Comparison of ENCODE assay signal across 16 mouse cellular contexts in the genomic region with DNA sequence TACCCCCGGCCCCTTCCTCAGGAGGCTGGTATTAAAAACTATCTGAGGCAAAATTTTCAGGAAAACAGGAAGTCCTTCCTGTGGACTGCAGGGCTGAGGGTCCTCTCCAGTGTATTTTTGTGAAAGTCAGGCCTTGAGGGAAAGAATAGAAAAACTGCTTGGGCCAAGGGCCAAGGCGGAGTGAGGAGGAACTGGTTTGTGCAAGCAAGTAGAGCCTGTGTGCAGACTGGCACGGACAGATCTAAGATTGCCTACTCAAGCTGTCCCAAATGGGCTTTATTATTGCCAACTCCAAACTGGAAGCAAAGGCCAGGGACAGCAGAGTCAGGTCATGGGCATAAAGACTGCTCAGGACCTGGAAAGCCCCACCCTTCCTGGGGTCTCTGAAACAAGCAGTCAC.
DNase-seq lines count a peak whose midpoint lies in the region; ATAC-seq lines count a peak whose summit lies in the region.
"Had no signal": no experiment of that assay in that cellular context is flagged by ENCODE, and none has a peak within 500 bp of the region (broad histone marks: within the 10 kb centered on the region; RNA-seq: fewer than 3 reads in every experiment).

No protein-coding gene starts in this region.

- no peak overlapping the region for H3K9ac ChIP-seq in embryonic facial prominence, embryonic 15.5 days
- H3K9ac ChIP-seq: forebrain, embryonic 15.5 days; hindbrain, embryonic 13.5 days had no signal

- H3K27me3 ChIP-seq in embryonic facial prominence, embryonic 15.5 days: no peaks in the 10 kb centered on the region
- no peaks in the 10 kb centered on the region for H3K27me3 ChIP-seq in embryonic facial prominence, embryonic 10.5 days (replicated peaks; ENCODE audit: low read depth, poor library complexity, severe bottlenecking)
- H3K27me3 ChIP-seq: CH12.LX; forebrain, embryonic 15.5 days; hindbrain, embryonic 13.5 days; Patski had no signal

- H3K4me2 ChIP-seq in embryonic facial prominence, embryonic 15.5 days (replicated peaks): no peak overlapping the region
- H3K4me2 ChIP-seq: forebrain, embryonic 15.5 days; hindbrain, embryonic 13.5 days had no signal

- H3K4me3 ChIP-seq in embryonic facial prominence, embryonic 15.5 days (replicated peaks): no peak overlapping the region
- no peak overlapping the region for H3K4me3 ChIP-seq in embryonic facial prominence, embryonic 10.5 days
- no peak overlapping the region for H3K4me3 ChIP-seq in brown adipose tissue, adult 24 weeks (ENCODE audit: insufficient read depth, low read depth, low read length)
- H3K4me3 ChIP-seq: forebrain, embryonic 15.5 days; heart, embryonic 10.5 days; hindbrain, embryonic 13.5 days had no signal

- 82% methylated on average over 3 of the region's 3 CpGs for WGBS in embryonic facial prominence, embryonic 15.5 days
- WGBS in embryonic facial prominence, embryonic 10.5 days: 89% methylated on average over 3 of the region's 3 CpGs

- ATAC-seq in embryonic facial prominence, embryonic 15.5 days (ENCODE audit: insufficient number of reproducible peaks, low FRiP score, low TSS enrichment, low read depth): 0 out of 2 replicates have a peak, but pooled peaks have one; percentile 19
- ATAC-seq: activated CD4-positive, CD25-positive, alpha-beta regulatory T cell, adult 4 months; forebrain, embryonic 15.5 days; hindbrain, postnatal 0 days; Patski had no signal

- no peaks in the 10 kb centered on the region for H3K9me3 ChIP-seq in embryonic facial prominence, embryonic 15.5 days (replicated peaks)
- no peaks in the 10 kb centered on the region for H3K9me3 ChIP-seq in embryonic facial prominence, embryonic 10.5 days
- H3K9me3 ChIP-seq: forebrain, embryonic 15.5 days; heart, embryonic 10.5 days; hindbrain, embryonic 13.5 days had no signal

- no peaks in the 10 kb centered on the region for H3K36me3 ChIP-seq in embryonic facial prominence, embryonic 15.5 days
- no peaks in the 10 kb centered on the region for H3K36me3 ChIP-seq in embryonic facial prominence, embryonic 10.5 days (replicated peaks)
- H3K36me3 ChIP-seq: forebrain, embryonic 15.5 days; heart, embryonic 10.5 days; hindbrain, embryonic 13.5 days had no signal

- no peak for DNase-seq in embryonic facial prominence, embryonic 10.5 days (ENCODE audit: low spot score)
- peak; percentile 4 for DNase-seq in urinary bladder, postnatal 14 days (ENCODE audit: low spot score)
- DNase-seq in urinary bladder, postnatal 10 days (ENCODE audit: low spot score): no peak
- DNase-seq in cerebellum, adult 9-10 months: no peak
- DNase-seq: cerebellum, adult 18-20 months; gastrocnemius, postnatal 36 days; heart, adult 18-20 months had no signal

- H3K4me1 ChIP-seq in embryonic facial prominence, embryonic 15.5 days: no peaks in the 10 kb centered on the region
- H3K4me1 ChIP-seq in embryonic facial prominence, embryonic 10.5 days: no peaks in the 10 kb centered on the region
- H3K4me1 ChIP-seq in brown adipose tissue, adult 24 weeks (ENCODE audit: control insufficient read depth, insufficient read depth, insufficient read length, low read length): no peaks in the 10 kb centered on the region
- H3K4me1 ChIP-seq: forebrain, embryonic 15.5 days; heart, embryonic 10.5 days; hindbrain, embryonic 13.5 days had no signal

- no peak overlapping the region for H3K27ac ChIP-seq in embryonic facial prominence, embryonic 15.5 days (replicated peaks)
- no peak overlapping the region for H3K27ac ChIP-seq in embryonic facial prominence, embryonic 10.5 days (replicated peaks)
- 0 out of 2 replicates have a peak overlapping the region, but pooled peaks have one; percentile 60 for H3K27ac ChIP-seq in brown adipose tissue, adult 24 weeks (replicated peaks; ENCODE audit: low read depth, low read length)
- H3K27ac ChIP-seq: forebrain, embryonic 15.5 days; heart, embryonic 10.5 days; hindbrain, embryonic 13.5 days; hindbrain, postnatal 0 days had no signal
